Mouse (Mus musculus) hindbrain, embryonic 10.5 days (tissue): Measurements from ENCODE around the gene Mettl27. TPM values are rescaled to one million over a fixed set of nuclear protein-coding genes. Genes with fewer than 3 reads are reported as not detected.
A peak's percentile ranks its signal among the peaks of the same experiment; 100 is the strongest.
"Not testable (repeated sequence)": the region's sequence is repeated elsewhere in the genome, so short reads cannot be mapped to it uniquely, and the experiment has no call there.

Experiments used
- DNase-seq: peaks from one replicate; pipeline ENCODE4 v3.0.0-alpha.2; 2017; ENCODE audit warnings: low spot score
- H3K27ac ChIP-seq: fragments of 300-500 bp; sonication (generic); 2 replicates; pipeline ENCODE4 v1.5.1; 2016; ENCODE audit warnings: mild to moderate bottlenecking, moderate library complexity
- H3K27me3 ChIP-seq: fragments of 300-500 bp; sonication (generic); 2 replicates; pipeline ENCODE4 v1.6.1; 2016; ENCODE audit warnings: mild to moderate bottlenecking; ENCODE audit not compliant: poor library complexity, insufficient read depth, severe bottlenecking
- H3K36me3 ChIP-seq: fragments of 300-500 bp; sonication (generic); 2 replicates; pipeline ENCODE4 v1.6.1; 2016; ENCODE audit warnings: mild to moderate bottlenecking, moderate library complexity
- H3K4me1 ChIP-seq: fragments of 300-500 bp; sonication (generic); replicated peaks from 2 replicates; pipeline ENCODE4 v1.6.1; 2016; ENCODE audit warnings: mild to moderate bottlenecking
- H3K4me3 ChIP-seq: fragments of 300-500 bp; sonication (generic); 2 replicates; pipeline ENCODE4 v1.5.1; 2016; ENCODE audit warnings: mild to moderate bottlenecking, moderate library complexity
- H3K9me3 ChIP-seq: fragments of 300-500 bp; sonication (generic); 2 replicates; pipeline ENCODE4 v1.6.1; 2016; ENCODE audit warnings: mild to moderate bottlenecking, moderate library complexity
- WGBS: fragments of 180-500 bp; shearing (Covaris S2); methylation state at CpG from one replicate; pipeline ENCODE4 v1.1.7; 2016; 5-methylcytosine and 5-hydroxymethylcytosine counted together
- polyA plus RNA-seq: library from polyadenylated mRNA; unstranded; fragments of >200 nt; fragmentation: Nextera tagmentation; extraction: Ambion mirVana; gene quantifications from 2 replicates; pipeline ENCODE4 v1.2.1, GENCODE M21; 2016

Gene Mettl27
- polyA plus RNA-seq, 1 experiment from 2014 or later: 12.6 TPM

DNA sequence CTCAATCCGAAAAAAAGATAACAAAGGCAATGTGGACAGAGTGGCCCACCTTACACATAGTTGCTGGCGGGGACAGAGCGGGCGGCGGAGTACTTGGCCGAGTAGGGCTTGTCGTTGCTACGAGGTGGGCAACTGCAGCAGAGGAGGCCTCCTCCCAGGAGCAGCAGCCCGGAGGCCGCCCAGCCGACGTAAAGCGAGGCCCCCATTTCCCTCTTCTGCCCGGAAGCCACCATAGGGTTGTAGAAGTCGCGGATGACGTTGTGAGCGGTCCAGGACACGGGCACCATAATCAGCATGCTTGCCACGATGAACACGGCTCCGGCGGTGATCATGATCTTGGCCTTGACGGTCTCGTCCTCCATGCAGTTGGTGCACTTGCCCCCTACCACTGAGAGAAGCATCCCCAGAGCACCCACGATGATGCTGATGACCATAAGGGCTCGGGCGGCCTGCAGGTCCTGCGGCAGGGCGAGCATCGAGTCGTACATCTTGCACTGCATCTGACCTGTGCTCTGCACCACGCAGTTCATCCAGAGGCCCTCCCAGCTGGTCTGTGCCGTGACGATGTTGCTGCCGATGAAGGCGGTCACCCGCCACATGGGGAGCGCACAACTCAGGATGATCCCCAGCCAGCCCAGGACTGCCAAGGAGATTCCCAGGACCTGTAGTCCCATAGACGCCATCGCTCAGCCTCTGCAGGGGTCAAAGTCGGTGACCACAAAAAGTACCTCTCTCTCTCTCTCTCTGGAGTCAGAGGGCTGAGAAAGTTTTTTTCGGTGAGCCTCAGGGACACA, 14.1 kb downstream of the Mettl27 start:
- H3K4me1 ChIP-seq: peaks cover 23% of the 10 kb centered on the region
- H3K4me3 ChIP-seq: peak overlapping the region; percentile 42
- peaks cover 51% of the 10 kb centered on the region for H3K27me3 ChIP-seq
- peak; percentile 20 for DNase-seq
- 14% methylated on average over 43 of the region's 43 CpGs for WGBS
- H3K9me3 ChIP-seq: no peaks in the 10 kb centered on the region
- no peaks in the 10 kb centered on the region for H3K36me3 ChIP-seq
- peak overlapping the region; percentile 65 for H3K27ac ChIP-seq

DNA sequence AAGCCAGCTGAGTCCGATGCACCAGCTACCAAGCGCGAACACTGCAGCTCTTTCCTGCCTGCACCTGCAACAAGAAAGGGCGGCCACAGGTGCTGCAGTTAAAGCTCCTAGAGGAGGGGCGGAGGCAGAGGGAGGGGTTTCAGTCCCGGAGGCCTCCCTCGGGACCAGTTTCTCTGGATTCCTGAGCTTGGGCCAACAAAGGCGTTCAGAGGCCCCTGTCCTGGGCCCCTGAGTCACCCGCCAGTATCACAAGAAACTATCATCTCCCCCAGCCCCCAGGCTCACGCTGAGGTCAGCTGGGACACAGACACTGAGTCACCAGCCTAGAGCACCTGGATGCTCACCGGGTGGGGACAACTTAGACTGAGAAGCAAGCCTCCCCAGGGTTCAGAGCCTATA, 14.7 kb downstream of the Mettl27 start, which contains the start of gene Cldn4:
Gene Cldn4, minus strand, starts transcription at position 78 of the 399 bp plus-strand sequence.
- no peaks in the 10 kb centered on the region for H3K36me3 ChIP-seq
- peaks cover 29% of the 10 kb centered on the region for H3K4me1 ChIP-seq
- H3K4me3 ChIP-seq: peak within 1 kb of the TSS; percentile 42
- no peaks in the 10 kb centered on the region for H3K9me3 ChIP-seq
- peak within 1 kb of the TSS; percentile 65 for H3K27ac ChIP-seq
- DNase-seq: peak; percentile 35
- H3K27me3 ChIP-seq: peaks cover 57% of the 10 kb centered on the region
- 9% methylated on average over 11 of the region's 11 CpGs for WGBS

DNA sequence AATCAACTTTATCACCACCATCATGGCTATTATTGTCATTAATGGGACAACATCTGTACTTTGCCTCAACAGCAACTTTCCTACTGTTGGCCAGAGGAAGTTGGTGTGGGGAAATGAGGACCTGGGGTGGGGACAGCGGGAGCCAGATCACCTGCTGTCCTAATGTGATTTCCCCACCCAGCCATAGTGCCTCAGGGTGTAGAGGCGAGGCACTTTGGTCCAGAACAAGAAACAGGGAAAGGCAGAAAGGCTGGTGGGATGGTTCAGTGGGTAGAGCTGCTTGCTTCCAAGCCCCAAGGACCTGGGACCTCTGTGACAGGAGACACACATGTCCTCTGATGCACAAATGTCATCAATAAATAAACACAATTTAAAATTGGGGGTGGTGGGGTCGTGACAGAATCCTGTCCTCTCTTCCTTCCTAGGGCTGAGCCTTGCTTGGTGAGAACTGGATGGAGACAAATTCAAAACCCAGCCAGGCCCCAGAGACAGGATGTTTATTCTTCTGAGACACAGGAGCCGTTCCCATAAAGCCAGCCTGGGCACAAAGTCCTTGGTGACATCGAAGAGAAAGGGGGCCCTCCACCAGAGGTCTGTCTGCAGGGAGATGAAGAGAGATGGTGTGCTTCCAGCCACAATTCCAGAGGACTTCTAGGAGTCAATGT, 15.4 kb downstream of the Mettl27 start:
- no peaks in the 10 kb centered on the region for H3K9me3 ChIP-seq
- no peak overlapping the region for H3K4me3 ChIP-seq
- H3K4me1 ChIP-seq: peaks cover 30% of the 10 kb centered on the region
- H3K27me3 ChIP-seq: peaks cover 58% of the 10 kb centered on the region
- DNase-seq: no peak
- H3K27ac ChIP-seq: no peak overlapping the region; the same call in 1 of the 2 replicates
- H3K36me3 ChIP-seq: no peaks in the 10 kb centered on the region
- WGBS: 58% methylated on average over 5 of the region's 5 CpGs

DNA sequence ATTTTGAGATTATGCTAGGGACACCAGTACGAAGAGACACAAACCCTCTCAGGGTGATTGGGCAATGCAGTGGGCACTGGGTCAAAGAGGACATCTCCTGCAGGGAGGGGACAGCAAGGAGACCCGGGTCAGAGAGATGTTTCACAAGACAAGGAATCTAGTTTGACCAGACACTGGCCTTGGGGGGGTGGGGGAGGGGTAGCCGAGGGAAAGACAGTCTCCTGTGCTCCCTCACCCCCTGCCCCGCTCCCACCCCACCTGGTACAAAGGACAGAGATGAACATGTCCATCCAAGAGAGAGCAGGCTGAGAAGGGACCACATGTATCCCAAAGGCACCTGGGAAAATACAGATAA, 15.9 kb downstream of the Mettl27 start:
- Histone ChIP-seq H3K4me1 (peaks cover 30% of the 10 kb centered on the region), H3K27me3 (peaks cover 58% of the 10 kb centered on the region), H3K9me3 (no peaks in the 10 kb centered on the region), H3K4me3 (no peak overlapping the region), H3K36me3 (no peaks in the 10 kb centered on the region), H3K27ac (no peak overlapping the region)
- WGBS: 70% methylated on average over 4 of the region's 4 CpGs
- no peak for DNase-seq

DNA sequence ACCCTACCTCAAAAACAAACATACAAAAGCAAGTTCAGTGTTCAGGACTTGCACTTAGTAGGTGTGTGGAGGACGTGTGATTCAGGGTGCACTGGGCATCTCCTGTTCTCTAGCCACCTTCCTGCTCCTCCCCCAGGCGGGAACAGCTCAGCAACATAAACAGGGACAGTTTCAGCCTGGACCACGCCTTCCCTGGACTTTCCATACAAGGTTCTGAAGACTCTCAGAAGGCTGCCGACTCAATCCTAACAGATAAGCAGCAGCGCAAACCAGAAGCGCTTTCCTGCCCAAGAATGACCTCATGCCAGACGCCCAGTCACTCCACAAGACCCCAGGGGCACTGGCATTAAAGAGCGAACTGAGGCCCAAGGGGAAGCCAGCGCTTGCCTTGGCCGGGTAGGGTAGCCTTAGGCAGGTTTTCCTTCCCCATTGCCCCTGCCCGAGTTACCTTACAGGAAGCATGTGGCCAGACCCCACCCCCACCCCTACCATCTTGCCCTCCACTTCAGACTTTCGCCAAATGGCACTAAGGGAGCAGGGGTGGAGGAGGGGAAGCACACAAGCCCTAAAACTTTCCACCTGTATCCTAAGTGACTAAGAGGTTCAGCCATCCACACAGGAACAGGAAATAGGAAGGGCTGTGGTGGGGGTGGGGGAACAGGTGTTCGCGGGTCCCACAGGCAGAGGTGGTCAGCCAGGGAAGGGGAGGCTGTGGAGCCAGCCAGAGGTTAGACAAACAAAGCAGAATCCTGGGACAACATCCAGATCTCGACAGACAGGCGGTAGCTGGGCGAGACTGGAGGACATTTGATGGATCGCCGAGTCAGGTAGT, 19.1 kb downstream of the Mettl27 start:
- H3K4me1 ChIP-seq: peaks cover 22% of the 10 kb centered on the region
- no peaks in the 10 kb centered on the region for H3K9me3 ChIP-seq
- 43% methylated on average over 19 of the region's 19 CpGs for WGBS
- H3K4me3 ChIP-seq: no peak overlapping the region
- no peak for DNase-seq
- H3K36me3 ChIP-seq: no peaks in the 10 kb centered on the region
- H3K27me3 ChIP-seq: peaks cover 35% of the 10 kb centered on the region
- H3K27ac ChIP-seq: peak overlapping the region; percentile 36; the same call in 1 of the 2 replicates

DNA sequence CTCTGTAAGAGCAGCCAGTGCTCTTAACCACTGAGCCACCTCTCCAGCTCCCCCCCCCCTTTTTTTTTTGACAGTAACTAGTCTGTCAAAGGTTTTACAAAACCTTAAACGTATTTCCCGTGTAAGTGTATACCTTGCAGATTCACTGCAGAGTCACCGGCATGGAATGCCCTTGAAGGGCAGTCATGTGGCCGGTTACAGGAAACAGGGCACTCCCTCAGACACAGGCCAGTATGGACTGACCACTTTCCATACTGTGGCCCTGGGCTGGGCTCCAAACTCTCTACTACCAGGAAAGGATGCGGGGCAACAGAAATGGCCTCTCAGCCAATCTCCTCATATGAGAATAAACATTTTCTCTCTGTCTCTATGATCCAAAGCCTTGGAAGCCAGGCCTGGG, 23.3 kb downstream of the Mettl27 start:
- H3K4me3 ChIP-seq: no peak overlapping the region
- DNase-seq: no peak
- whole genome bisulfite sequencing: 85% methylated on average over 5 of the region's 5 CpGs

DNA sequence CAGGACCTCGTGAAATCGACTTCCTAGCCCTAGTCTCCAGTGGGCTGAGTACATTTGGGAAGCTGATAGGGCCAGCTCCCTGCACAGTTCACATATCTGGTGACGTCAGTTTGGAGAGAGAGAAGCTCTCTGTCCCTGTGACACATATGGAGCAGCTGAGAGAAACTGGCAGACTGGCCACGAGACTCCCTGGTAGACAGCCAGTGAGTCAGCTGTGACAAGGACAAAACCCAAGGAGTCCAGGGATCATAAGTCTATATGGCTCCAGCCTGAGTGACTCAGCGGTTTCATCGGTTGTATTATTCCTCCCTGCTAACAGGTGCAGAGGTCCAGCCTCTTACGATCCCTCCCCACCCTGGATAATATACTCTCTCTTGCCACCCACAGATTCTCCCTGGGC, 26.9 kb downstream of the Mettl27 start:
- no peak overlapping the region for H3K4me3 ChIP-seq
- DNase-seq: no peak
- H3K27me3 ChIP-seq: no peaks in the 10 kb centered on the region
- no peak overlapping the region for H3K27ac ChIP-seq
- 85% methylated on average over 7 of the region's 7 CpGs for WGBS
- no peaks in the 10 kb centered on the region for H3K36me3 ChIP-seq
- H3K9me3 ChIP-seq: no peaks in the 10 kb centered on the region
- peaks cover 4% of the 10 kb centered on the region; the same call in 1 of the 2 replicates for H3K4me1 ChIP-seq

More for the DNA sequence above, 23.3 kb downstream of the Mettl27 start:
- no peaks in the 10 kb centered on the region for H3K36me3 ChIP-seq
- no peaks in the 10 kb centered on the region for H3K9me3 ChIP-seq
- no peak overlapping the region for H3K27ac ChIP-seq
- peaks cover 10% of the 10 kb centered on the region for H3K4me1 ChIP-seq
- peaks cover 8% of the 10 kb centered on the region; the same call in 1 of the 2 replicates for H3K27me3 ChIP-seq

DNA sequence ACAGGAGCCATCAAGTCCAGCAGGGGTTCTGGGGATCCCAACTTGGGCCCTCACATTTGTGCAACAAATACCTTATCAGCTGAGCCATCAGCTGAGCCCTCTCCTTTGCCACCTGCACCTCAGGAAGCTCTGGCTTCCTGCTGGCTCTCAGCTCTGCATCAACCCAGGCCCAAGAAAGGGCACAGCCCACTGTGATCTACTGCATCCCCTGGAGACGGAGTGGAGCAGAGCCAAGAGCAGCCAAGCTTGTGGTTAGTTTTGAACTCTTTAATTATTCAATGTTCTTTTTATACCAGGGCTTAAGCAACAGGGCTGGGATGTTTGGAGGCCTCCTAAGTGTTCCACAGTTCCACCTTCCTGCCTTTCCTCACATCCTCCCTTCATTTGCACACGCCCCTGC, 28.3 kb downstream of the Mettl27 start:
- Histone ChIP-seq H3K4me1 (peaks cover 6% of the 10 kb centered on the region; the same call in 1 of the 2 replicates), H3K27ac (no peak overlapping the region), H3K36me3 (no peaks in the 10 kb centered on the region), H3K4me3 (no peak overlapping the region), H3K9me3 (no peaks in the 10 kb centered on the region), H3K27me3 (no peaks in the 10 kb centered on the region)
- DNase-seq: no peak
- WGBS: 72% methylated on average over 2 of the region's 2 CpGs

DNA sequence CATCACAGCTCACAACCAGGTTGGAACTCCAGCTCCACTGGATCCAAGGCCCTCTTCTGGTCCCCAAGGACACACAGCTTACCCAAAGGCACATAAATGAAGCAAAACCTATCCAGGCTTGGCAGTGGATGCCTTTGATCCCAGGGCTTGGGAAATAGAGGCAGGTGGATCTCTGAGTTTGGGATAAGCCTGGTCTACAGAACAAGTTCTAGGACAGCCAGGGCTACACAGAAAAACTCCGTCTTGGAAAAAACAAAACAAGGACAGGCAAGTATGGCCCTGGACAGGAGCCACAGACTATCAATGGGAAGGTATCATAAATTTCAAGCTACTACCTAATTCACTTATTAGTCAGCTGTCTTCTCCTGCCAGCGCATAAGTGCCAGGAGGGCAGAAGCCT, 29.4 kb downstream of the Mettl27 start:
- peaks cover 17% of the 10 kb centered on the region for H3K4me1 ChIP-seq
- no peak overlapping the region for H3K4me3 ChIP-seq
- H3K27ac ChIP-seq: no peak overlapping the region
- H3K27me3 ChIP-seq: peaks cover 8% of the 10 kb centered on the region; the same call in 1 of the 2 replicates
- no peaks in the 10 kb centered on the region for H3K36me3 ChIP-seq
- no peaks in the 10 kb centered on the region for H3K9me3 ChIP-seq
- DNase-seq: no peak
- WGBS: 94% methylated on average over 2 of the region's 2 CpGs

DNA sequence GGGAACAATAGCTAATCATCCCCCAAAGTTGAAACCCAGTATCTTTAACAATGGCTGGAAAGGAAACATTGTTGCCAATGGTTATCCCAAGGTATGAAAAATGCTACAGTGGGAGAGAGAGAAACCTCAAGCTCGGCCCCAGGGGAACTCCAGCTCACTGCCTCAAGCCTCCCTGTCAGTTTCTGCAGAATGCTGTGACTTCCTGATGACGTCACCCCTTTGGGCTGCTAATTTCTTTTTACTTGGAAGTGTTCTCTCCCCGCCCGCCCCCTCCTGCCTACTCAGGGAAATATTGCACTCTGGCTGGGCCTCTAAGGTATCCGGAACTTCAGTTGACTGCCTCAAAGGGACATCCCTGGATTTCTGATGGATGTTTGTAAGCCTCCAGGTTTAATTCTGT, 31.4 kb downstream of the Mettl27 start:
- H3K4me1 ChIP-seq: peaks cover 30% of the 10 kb centered on the region
- no peak for DNase-seq
- peaks cover 20% of the 10 kb centered on the region; the same call in 1 of the 2 replicates for H3K27me3 ChIP-seq
- 46% methylated on average over 5 of the region's 5 CpGs for WGBS
- no peak overlapping the region for H3K27ac ChIP-seq
- no peaks in the 10 kb centered on the region for H3K9me3 ChIP-seq
- H3K4me3 ChIP-seq: no peak overlapping the region
- no peaks in the 10 kb centered on the region for H3K36me3 ChIP-seq

DNA sequence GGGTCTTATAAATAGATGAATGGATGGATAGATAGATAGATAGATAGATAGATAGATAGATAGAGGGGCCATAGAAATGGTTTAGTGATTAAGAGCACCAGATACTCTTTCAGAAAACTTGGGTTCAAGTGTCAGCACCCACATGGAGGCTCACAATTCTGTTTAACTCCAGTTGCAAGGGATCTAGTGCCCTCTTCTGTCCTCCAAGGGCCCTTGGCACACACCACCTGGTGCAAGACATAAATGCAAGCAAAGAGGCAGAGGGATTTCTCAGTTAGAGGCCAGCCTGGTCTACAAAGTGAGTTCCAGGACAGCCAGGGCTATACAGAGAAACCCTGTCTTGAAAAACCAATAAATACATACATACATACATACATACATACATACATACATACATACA, 32.5 kb downstream of the Mettl27 start:
- Histone ChIP-seq H3K27me3 (peaks cover 20% of the 10 kb centered on the region; the same call in 1 of the 2 replicates), H3K4me1 (peaks cover 30% of the 10 kb centered on the region)
- not testable (repeated sequence) for DNase-seq, H3K27ac ChIP-seq, H3K36me3 ChIP-seq, H3K4me3 ChIP-seq, H3K9me3 ChIP-seq

DNA sequence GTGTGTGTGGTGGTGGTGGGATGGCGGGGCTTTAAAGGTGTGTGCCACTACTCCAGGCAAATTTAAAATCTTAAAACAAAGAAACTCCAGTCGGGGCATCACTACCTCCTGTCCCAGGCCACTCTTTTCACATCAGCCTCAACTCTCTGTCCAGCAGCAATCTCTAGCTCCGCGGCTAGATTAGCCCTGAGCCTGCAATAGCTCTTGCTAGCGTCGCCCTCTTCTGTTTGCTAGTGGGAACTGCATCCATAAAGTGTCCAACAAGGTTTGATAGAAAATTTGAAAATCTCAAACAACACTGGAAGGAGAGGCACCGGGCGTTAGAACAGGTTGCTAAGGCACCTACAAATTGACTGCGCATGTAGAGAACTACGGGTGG, 33.3 kb downstream of the Mettl27 start:
- peak overlapping the region; percentile 42 for H3K4me3 ChIP-seq
- H3K27me3 ChIP-seq: peaks cover 20% of the 10 kb centered on the region; the same call in 1 of the 2 replicates
- 5% methylated on average over 10 of the region's 10 CpGs for WGBS

More for the DNA sequence above, 33.3 kb downstream of the Mettl27 start:
- Histone ChIP-seq H3K9me3 (no peaks in the 10 kb centered on the region), H3K4me1 (peaks cover 30% of the 10 kb centered on the region), H3K36me3 (no peaks in the 10 kb centered on the region), H3K27ac (no peak overlapping the region)
- peak; percentile 73 for DNase-seq
